Mouse (Mus musculus): Measurements from ENCODE around the gene Ccdc151. TPM values are rescaled to one million over a fixed set of nuclear protein-coding genes. Genes with fewer than 3 reads are reported as not detected.

The Ccdc151 gene
- polyA plus RNA-seq, 1 experiment from 2014 or later: 6.7 TPM

DNA sequence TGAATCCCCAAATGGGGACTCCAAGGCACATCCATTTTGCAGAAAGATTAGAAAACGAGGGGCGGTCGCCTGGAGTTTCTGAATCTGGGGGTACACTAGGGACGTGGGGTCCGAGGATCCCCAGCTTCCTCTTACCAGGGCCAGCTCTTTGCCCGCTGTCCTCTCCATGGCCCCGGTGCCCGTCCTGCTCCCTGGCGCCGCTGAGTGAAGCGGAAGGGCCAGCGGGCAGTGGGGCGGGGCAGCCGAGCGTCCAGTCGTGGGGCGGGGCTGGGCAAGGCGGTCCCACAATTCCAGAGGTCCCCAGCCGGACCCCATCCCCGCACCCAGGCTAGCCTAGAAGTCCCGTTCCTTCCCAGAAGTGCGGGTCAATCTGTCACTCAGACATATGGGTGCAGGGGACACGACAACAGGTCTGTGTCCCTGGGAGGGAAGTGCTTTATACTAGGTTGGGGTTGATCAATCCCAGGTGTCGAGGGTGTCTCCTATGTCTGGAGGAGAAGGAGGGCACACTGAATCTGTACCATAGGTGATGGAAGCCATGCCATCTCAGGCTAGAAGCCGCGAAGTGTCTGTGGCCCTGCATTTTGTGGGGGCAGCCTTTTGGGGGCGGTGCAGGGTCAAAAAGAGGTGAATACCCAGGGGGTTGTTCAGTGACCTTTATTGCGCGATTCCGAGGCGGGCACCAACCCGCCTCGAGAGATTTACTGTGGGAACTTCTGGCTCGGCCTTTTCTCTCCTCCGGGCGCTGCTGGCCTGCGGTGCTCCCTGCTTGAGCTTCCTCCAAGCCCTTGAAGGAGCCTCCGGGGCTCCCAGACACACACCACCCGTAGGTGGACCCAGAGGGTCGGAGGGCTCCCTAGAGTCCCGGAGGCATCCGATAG is 13.0 kb downstream of the Ccdc151 start, which contains the start of gene Rgl3:
Rgl3 (minus strand) TSS at position 217 of the 881 bp plus-strand sequence.
- Histone ChIP-seq H3K4me1 (replicated peaks) (peaks cover 32% of the 10 kb centered on the region), H3K36me3 (no peaks in the 10 kb centered on the region), H3K4me3 (peak within 1 kb of the TSS; percentile 61), H3K27me3 (ENCODE audit: insufficient read depth, poor library complexity, severe bottlenecking) (peaks cover 92% of the 10 kb centered on the region), H3K27ac (peak within 1 kb of the TSS; percentile 70), H3K9me3 (no peaks in the 10 kb centered on the region)
- under 1% methylated on average over 42 of the region's 42 CpGs for WGBS
- DNase-seq (ENCODE audit: low spot score): peak; percentile 22

GRCm38 (mm10) chr9:21988421-21989101 is 13.9 kb downstream of the Ccdc151 start:
- DNase-seq (ENCODE audit: low spot score): peak; percentile 48
- peak overlapping the region; percentile 61 for H3K4me3 ChIP-seq
- H3K36me3 ChIP-seq: no peaks in the 10 kb centered on the region
- peaks cover 32% of the 10 kb centered on the region for H3K4me1 ChIP-seq (replicated peaks)
- WGBS: under 1% methylated on average over 32 of the region's 32 CpGs
- no peaks in the 10 kb centered on the region for H3K9me3 ChIP-seq
- peak overlapping the region; percentile 70 for H3K27ac ChIP-seq
- peaks cover 100% of the 10 kb centered on the region for H3K27me3 ChIP-seq (ENCODE audit: insufficient read depth, poor library complexity, severe bottlenecking)

GRCm38 (mm10) chr9:21987592-21988342 is 14.7 kb downstream of the Ccdc151 start:
- peak overlapping the region; percentile 61 for H3K4me3 ChIP-seq
- no peaks in the 10 kb centered on the region for H3K36me3 ChIP-seq
- H3K4me1 ChIP-seq (replicated peaks): peaks cover 32% of the 10 kb centered on the region
- H3K9me3 ChIP-seq: no peaks in the 10 kb centered on the region
- H3K27ac ChIP-seq: no peak overlapping the region
- DNase-seq (ENCODE audit: low spot score): no peak
- WGBS: 7% methylated on average over 36 of the region's 36 CpGs
- peaks cover 94% of the 10 kb centered on the region for H3K27me3 ChIP-seq (ENCODE audit: insufficient read depth, poor library complexity, severe bottlenecking)

DNA sequence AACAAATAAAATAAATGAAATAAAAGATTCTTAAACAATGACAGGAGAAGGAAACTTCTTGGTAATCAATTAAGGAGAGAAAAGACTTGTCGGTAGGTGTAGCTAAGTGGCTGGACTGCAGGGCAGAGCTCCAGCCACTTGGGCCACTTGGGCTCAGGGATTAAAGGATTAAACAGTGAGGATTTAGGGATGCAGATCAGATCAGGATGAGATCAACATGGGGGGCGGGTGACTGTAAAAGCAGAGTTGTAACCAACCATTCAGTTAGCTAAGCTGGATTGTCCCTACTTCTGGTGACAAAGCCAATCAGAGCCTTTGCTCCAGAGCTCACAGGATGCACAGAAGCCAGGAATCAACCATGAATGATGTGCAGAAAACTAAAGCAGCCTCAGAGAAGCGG is 18.5 kb downstream of the Ccdc151 start:
- Histone ChIP-seq H3K9me3 (no peaks in the 10 kb centered on the region), H3K27me3 (ENCODE audit: insufficient read depth, poor library complexity, severe bottlenecking) (peaks cover 62% of the 10 kb centered on the region), H3K4me1 (replicated peaks) (peaks cover 14% of the 10 kb centered on the region), H3K4me3 (no peak overlapping the region), H3K36me3 (0 out of 2 replicates have a peak, but pooled peaks cover 4% of the 10 kb centered on the region), H3K27ac (no peak overlapping the region)
- WGBS: 19% methylated on average over 3 of the region's 3 CpGs
- DNase-seq (ENCODE audit: low spot score): no peak

DNA sequence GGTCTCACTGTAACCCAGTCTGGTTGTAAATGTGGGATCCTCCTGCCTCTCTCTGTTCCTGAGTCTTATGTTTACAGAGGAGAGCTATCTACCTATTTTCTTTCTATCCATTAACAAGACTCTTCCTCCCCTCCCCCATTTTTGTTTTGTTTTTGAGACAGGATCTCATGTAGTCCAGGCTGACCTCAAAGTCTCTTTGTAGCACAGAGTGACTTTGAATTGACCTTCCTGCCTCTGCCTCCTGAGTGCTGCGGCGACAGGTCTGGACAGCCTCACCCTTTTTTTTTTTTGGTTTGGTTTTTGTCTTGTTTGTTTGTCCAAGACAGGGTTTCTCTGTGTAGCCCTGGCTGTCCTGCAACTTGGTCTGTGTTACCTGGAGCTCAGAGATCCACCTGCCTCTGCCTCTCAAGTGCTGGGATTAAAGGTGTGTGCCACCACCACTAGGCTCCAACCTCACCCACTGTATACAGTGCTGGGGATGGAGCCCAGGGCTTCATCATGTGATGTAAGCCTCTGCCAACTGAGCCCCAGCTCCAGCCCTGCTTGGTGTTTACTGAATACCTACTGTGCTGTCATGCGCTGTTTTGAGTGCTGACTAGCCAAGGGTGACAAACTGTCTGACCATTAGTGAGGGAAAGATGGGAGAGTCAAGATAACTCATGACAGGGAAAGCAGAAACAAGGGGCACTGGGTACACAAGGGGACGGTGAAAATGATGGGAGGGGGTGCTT is 23.9 kb downstream of the Ccdc151 start:
- Histone ChIP-seq H3K9me3 (no peaks in the 10 kb centered on the region), H3K4me1 (replicated peaks) (no peaks in the 10 kb centered on the region), H3K36me3 (0 out of 2 replicates have a peak, but pooled peaks cover 7% of the 10 kb centered on the region), H3K27ac (no peak overlapping the region), H3K4me3 (no peak overlapping the region), H3K27me3 (ENCODE audit: insufficient read depth, poor library complexity, severe bottlenecking) (peaks cover 8% of the 10 kb centered on the region)
- WGBS: 93% methylated on average over 4 of the region's 4 CpGs
- no peak for DNase-seq (ENCODE audit: low spot score)

- Histone ChIP-seq H3K9me3 (no peaks in the 10 kb centered on the region), H3K36me3 (0 out of 2 replicates have a peak, but pooled peaks cover 7% of the 10 kb centered on the region), H3K27ac (no peak overlapping the region), H3K27me3 (ENCODE audit: insufficient read depth, poor library complexity, severe bottlenecking) (peaks cover 6% of the 10 kb centered on the region; the same call in 1 of the 2 replicates), H3K4me3 (no peak overlapping the region), H3K4me1 (replicated peaks) (no peaks in the 10 kb centered on the region)
- WGBS: 25% methylated on average over 2 of the region's 2 CpGs
- no peak for DNase-seq (ENCODE audit: low spot score)
These were observed 24.5 kb downstream of the Ccdc151 start for GRCm38 (mm10) chr9:21977972-21978371.

- Histone ChIP-seq H3K27ac (no peak overlapping the region), H3K27me3 (ENCODE audit: insufficient read depth, poor library complexity, severe bottlenecking) (peaks cover 6% of the 10 kb centered on the region; the same call in 1 of the 2 replicates), H3K4me3 (no peak overlapping the region), H3K36me3 (0 out of 2 replicates have a peak, but pooled peaks cover 7% of the 10 kb centered on the region), H3K9me3 (no peaks in the 10 kb centered on the region), H3K4me1 (replicated peaks) (no peaks in the 10 kb centered on the region)
- DNase-seq (ENCODE audit: low spot score): no peak
- WGBS: 83% methylated on average over 5 of the region's 5 CpGs
These were observed 25.1 kb downstream of the Ccdc151 start for GRCm38 (mm10) chr9:21977331-21977730.

GRCm38 (mm10) chr9:21976626-21977175 is 25.7 kb downstream of the Ccdc151 start:
- peaks cover 6% of the 10 kb centered on the region; the same call in 1 of the 2 replicates for H3K27me3 ChIP-seq (ENCODE audit: insufficient read depth, poor library complexity, severe bottlenecking)
- no peaks in the 10 kb centered on the region for H3K4me1 ChIP-seq (replicated peaks)
- no peaks in the 10 kb centered on the region for H3K9me3 ChIP-seq
- WGBS: 89% methylated on average over 10 of the region's 10 CpGs
- no peak overlapping the region for H3K27ac ChIP-seq
- 0 out of 2 replicates have a peak, but pooled peaks cover 7% of the 10 kb centered on the region for H3K36me3 ChIP-seq
- no peak overlapping the region for H3K4me3 ChIP-seq
- no peak for DNase-seq (ENCODE audit: low spot score)

- Histone ChIP-seq H3K9me3 (no peaks in the 10 kb centered on the region), H3K36me3 (0 out of 2 replicates have a peak, but pooled peaks cover 4% of the 10 kb centered on the region), H3K27me3 (ENCODE audit: insufficient read depth, poor library complexity, severe bottlenecking) (peaks cover under 1% of the 10 kb centered on the region; the same call in 1 of the 2 replicates), H3K27ac (no peak overlapping the region), H3K4me1 (replicated peaks) (no peaks in the 10 kb centered on the region), H3K4me3 (no peak overlapping the region)
- no peak for DNase-seq (ENCODE audit: low spot score)
- 93% methylated on average over 4 of the region's 4 CpGs for WGBS
These were observed 33.1 kb downstream of the Ccdc151 start for GRCm38 (mm10) chr9:21969304-21969703.

DNA sequence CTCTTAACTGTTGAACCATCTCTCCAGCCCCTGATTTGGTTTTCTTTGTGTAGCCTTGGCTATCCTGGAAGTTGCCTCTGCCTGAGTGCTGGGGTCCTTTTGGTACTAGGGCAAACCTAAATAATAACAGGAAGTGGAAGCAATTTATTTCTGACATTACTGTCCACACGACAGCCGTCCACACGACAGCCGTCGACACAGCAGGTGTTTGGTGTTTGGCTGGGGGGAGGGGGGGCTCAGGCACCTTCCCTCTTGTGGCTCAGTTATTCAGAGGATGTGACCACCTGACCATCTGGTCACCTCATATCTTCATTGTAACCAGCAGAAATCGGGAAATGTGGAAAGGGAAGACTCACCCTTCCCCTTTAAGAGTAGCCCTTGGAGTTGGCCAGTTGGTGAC is 33.6 kb downstream of the Ccdc151 start:
- Histone ChIP-seq H3K4me3 (no peak overlapping the region), H3K27me3 (ENCODE audit: insufficient read depth, poor library complexity, severe bottlenecking) (peaks cover 4% of the 10 kb centered on the region), H3K9me3 (no peaks in the 10 kb centered on the region), H3K36me3 (0 out of 2 replicates have a peak, but pooled peaks cover 3% of the 10 kb centered on the region), H3K4me1 (replicated peaks) (no peaks in the 10 kb centered on the region), H3K27ac (no peak overlapping the region)
- WGBS: 68% methylated on average over 6 of the region's 6 CpGs
- DNase-seq (ENCODE audit: low spot score): no peak

DNA sequence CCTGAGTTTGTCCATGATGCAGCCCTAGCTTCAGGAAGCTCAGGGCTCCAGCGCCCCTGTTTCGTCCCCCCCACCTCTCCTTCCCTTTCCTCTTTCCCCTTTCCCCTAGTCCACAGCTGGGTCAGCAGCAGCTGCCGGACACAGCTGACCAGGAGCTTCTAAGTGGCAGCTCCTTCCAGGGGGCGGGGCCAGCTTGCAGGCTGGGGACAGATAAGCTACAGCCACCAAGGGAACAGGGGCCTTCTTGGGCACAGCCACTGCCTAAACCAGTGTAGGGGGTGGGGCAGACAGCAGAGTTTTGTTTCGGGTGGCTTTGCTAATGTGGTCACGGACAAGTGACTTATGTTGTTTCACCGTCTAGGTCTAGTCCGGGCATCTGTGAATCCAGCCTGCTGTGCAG is 39.0 kb downstream of the Ccdc151 start, which contains the start of gene Epor:
Epor (minus strand) TSS at position 90 of the 400 bp plus-strand sequence.
- Histone ChIP-seq H3K9me3 (no peaks in the 10 kb centered on the region), H3K36me3 (0 out of 2 replicates have a peak, but pooled peaks cover 2% of the 10 kb centered on the region), H3K4me3 (peak within 1 kb of the TSS; percentile 53), H3K27me3 (ENCODE audit: insufficient read depth, poor library complexity, severe bottlenecking) (peaks cover 58% of the 10 kb centered on the region), H3K4me1 (replicated peaks) (peaks cover 35% of the 10 kb centered on the region), H3K27ac (peak within 1 kb of the TSS; percentile 72)
- DNase-seq (ENCODE audit: low spot score): peak; percentile 47
- 19% methylated on average over 8 of the region's 8 CpGs for WGBS
